ENCODE assay signal across 1 mouse cellular context in genomic region chr4:59254397-59254796, GRCm38 (mm10).
A peak's percentile ranks its signal among the peaks of the same experiment; 100 is the strongest.
TF ChIP-seq lines count a peak whose summit lies in the region.

No protein-coding gene starts in this region.

TF ChIP-seq in CH12.LX, 34 proteins besides CTCF, POLR2A, EP300 and RAD21 (continued from another document):
- TF ChIP-seq NRF1 (IDR thresholded peaks at IDR 0.05; ENCODE audit: low read depth, low read length) (no peak; the same call in 1 of the 2 replicates), MAX (IDR thresholded peaks at IDR 0.05; ENCODE audit: low read length) (peak; percentile 96)
